Mouse (Mus musculus): Measurements from ENCODE around the gene Rgs6.

GRCm38 (mm10) chr12:83066426-83066825, 478.3 kb downstream of the Rgs6 start:
- no peak for TF ChIP-seq CTCF (IDR thresholded peaks at IDR 0.05; ENCODE audit: extremely low read depth, insufficient read depth, insufficient read length, insufficient replicate concordance)
- TF ChIP-seq POLR2A (IDR thresholded peaks at IDR 0.05; ENCODE audit: low read depth, low read length): no peak

Data from spleen, adult 2 months (tissue).